Mouse (Mus musculus): ENCODE measurements around the gene C1qtnf6.

Gene C1qtnf6

DNA sequence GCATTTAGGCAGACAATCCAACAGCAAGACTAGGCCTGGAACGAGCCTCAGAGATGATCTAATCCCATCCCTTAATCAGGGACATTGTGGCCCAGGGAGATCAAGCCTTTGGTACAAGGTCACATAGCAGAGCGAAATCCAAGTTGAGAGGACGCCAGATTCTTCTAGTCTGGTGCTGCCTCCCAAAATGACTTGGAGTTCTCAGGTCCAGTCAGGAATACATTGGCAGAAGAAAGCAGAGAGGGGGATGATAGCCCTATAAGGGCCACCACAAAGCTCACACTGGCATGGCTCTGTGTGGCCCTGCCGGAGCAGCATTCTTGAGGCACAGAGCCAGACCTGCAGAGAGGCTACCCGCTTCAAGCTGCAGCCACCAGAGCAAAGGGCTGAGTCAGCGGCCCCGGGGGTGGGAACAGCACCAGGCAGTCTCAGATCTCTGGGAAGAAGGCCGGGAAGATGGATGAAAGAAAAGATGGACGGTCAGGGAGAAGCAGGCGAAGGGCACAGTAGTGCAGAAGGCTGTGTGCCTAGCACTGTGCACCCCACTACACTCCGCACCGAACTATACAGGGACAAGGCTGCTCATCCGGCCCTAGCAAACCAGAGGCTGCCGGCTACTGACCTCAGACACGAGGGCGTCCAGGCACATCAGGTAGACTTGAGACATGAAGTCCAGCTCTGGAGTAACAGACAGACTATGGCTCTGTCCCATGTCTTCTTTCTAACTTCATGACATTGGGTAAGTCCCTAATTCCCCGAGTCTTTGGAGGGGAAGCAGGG, at the start of gene C1qtnf6:
Gene C1qtnf6 (minus strand): TSS at position 746 of the 780 bp plus-strand sequence.
- DNase-seq: peak; percentile 99

DNA sequence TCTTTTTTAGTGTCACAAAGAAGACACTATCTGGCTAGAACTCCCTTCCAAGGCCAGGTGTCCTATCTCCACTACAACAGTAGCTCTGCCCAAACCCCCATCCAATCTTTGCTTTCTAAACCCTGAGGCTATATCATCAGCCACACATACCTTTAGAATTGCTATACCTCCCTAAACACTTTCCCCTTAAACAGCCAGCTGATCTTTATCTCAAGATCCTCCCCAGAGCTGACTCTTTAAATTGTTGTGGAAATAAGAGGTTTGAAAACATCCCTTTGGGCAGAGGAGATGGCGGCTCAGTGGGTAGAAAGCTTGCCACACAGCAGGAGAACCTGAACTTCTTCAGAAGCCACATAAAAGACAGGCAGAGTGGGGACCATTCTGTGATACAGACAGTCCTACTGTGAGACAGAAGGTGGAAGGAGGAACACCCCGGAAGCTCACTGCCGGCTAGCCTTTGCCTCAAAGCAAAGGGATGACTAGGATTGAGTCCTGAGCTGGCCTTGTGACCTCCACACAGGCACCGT, 45.1 kb upstream of the C1qtnf6 start:
- no peak for DNase-seq

DNA sequence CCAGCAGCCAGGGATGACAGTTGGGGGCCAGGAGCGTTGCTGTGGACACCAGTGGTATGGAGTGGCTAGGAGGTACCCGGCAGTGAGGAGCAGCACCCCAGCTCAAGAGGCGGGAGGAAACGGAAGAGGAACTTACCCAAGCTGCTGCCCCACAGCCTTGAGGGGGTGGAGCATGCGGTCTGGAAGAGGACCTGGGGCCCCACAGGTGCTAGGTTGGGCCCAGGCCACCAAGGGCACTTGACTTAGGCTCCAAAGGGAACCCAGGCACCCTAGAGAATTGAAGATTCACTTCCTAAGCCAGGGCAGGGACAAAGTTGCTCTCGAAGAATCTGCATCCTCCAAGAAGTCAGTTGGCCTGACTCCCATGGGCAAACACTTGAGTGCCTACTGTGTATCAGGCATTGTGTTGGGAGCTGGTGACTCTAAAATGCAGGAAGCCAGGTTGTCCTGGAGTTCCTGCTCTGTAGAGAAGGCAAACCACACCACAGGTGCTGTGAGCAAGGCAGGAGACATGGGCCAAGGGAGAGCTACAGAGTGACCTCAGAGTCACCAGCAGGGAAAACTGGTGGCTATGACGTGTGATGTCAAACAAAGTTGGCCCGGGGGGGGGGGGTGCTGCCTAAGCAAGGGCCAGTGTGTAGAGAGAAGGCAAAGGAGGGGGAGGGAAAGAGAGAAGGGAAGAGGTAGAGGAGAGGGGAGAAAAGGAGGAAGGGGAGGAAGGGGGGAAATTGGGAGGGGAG, 41.6 kb upstream of the C1qtnf6 start, which contains the start of gene Rac2:
Gene Rac2 (minus strand): TSS at position 126 of the 740 bp plus-strand sequence.
- DNase-seq: peak; percentile 97

DNA sequence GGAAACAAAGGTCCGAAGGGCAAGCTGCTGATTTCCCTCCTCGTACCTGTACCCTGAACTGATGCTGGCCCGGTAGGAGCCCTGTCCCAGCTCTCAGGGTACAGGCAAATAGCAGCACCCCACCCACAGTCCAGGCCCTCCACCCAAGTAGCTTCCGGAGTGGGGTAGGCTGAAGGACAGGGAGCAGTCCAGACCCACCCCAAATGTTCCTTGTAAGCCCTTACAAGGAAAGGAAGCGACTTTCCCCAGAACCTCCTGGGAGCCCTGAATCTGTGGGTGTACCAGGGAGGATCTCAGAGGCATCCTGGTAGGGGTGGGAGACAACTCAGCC, 41.0 kb upstream of the C1qtnf6 start:
- no peak for DNase-seq

DNA sequence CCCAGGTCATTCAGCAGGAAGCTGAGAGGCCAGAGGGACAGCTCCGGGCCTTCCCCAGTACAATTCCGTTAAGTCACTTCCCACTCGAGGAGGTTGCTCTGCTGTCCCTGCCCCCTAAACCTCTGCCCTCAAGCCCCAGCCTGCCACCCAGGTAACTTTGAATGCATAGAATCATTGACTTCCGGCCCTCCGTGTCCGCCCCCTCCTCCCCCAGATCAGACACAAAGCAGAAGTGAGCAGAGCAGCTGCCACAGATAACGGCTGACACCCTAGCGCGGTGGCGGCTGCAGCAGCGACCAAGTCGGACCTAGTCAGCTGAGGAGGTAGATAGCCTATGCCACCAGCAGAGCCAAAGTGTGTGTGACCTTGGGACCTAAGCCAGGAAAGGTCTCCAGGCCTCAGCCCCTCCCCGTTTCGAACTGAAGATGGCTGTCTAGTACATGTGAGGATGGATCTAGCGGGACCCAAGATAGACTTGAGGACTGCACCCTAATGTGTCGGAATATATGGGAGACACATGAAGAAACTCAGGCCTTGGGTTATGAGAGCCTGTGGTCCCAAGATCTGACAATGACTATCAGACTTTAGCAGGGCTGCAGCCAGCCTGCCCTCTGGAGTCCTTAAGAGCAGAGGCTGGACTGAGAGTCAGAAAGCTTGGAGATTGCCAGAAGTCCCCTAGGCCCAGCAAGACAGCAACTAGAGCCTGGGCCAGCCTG, 40.5 kb upstream of the C1qtnf6 start:
- DNase-seq: peak; percentile 95

DNA sequence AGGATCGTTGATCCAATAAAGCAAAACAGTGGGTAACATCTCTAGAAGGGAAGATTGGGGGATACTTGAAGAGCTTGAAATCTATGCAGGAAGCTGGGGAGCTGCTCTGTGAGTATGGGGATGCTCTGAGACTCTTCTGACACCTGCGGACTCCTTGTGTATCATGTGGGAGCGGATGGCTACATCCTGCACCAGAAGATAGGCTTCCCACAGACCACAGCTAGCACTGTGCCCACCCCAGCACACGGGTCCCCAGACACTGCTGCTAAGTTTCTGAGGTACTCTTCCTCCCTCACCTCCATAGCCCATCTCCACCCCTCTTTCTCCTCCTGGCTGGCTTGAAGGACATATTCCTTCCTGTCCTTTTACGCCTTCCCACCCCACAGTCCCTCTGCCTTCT, 39.0 kb upstream of the C1qtnf6 start:
- DNase-seq: no peak

DNA sequence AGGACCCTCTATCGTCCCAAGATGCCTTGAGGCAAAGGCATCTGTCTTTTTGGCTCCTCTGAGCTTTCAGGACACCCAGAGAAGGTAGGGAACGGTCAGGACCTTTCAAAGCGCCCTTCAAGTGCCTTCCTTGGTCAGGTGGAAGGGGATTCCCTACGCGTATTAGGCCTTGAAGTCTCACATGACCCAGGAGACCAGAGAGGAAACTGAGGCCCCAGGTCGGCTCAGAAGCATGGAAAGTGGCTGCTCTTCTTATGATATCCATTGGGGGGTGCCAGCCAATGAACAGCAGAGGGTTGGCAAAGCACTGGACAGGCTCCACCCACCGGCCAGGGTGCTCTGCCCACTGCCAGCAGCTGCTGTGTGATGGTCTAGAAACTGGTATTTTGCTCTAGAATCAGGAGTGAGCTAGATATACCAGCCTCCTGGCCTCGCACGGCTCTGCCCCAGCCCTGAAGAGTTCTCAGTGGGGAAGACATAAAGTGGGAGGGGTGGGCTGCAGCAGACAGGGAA, 36.4 kb upstream of the C1qtnf6 start:
- no peak for DNase-seq

DNA sequence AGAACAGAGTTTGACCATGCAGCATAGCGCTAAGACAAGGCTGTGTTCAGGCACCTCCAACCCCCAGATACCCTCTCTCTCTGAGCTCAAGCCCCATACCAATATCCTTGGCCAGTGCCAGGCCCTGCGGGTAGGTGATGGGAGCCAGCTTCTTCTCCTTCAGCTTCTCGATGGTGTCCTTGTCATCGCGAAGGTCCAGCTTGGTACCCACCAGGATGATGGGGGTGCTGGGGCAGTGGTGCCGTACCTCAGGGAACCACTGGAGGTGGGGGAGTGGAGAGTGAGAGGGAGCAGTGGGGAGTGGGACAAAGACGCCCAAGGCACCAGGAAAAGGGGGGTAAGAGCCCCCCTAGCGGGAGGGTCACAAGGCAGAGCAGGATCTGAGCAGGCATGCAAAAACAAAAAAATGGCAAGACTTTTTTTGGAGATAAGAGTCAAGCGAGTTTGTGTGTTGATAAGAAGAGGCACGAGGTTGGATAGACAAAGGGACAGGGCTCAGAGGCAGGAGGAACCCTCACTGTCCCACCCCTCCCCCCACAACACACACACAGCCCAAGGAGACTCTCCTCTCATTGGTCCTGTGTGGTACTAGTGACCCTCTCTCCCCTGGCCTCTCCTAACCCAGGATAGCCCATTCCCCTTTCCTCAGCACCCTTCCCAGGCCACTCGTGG, 33.7 kb upstream of the C1qtnf6 start:
- DNase-seq: no peak

DNA sequence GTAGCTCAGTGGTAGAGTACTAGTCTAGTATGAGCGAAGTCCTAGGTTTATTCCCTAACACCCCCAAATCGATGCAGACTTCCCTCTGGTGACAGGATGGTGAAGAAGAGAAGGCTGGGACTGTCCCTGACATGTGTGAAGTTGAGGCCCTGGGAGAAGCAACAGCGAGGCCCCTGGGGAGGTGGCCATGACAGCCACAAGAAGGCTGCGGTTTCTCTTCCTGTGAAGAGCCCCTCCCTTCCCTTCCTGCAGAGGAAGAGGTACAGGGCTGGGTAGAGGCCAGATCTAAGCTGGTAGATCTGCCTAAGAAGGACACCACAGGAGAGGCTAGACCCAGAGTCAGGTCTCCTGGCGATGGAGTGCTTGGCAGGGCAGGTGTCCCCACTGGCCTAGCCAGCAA, 32.7 kb upstream of the C1qtnf6 start:
- peak; percentile 91 for DNase-seq

DNA sequence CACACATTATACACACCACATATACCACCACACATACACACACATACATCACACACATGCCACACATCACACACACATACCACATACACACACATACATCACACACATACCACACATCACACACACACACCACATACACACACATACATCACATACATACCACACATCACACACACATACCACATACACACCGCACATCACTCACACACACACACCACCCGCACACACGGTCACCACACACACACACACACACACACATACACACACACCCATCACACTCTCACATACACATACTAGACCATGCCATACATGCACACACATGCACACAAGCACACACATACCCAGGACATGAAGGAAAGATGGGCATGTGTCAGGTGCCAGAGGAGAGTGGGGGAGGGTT, 32.1 kb upstream of the C1qtnf6 start:
- DNase-seq: no peak

DNA sequence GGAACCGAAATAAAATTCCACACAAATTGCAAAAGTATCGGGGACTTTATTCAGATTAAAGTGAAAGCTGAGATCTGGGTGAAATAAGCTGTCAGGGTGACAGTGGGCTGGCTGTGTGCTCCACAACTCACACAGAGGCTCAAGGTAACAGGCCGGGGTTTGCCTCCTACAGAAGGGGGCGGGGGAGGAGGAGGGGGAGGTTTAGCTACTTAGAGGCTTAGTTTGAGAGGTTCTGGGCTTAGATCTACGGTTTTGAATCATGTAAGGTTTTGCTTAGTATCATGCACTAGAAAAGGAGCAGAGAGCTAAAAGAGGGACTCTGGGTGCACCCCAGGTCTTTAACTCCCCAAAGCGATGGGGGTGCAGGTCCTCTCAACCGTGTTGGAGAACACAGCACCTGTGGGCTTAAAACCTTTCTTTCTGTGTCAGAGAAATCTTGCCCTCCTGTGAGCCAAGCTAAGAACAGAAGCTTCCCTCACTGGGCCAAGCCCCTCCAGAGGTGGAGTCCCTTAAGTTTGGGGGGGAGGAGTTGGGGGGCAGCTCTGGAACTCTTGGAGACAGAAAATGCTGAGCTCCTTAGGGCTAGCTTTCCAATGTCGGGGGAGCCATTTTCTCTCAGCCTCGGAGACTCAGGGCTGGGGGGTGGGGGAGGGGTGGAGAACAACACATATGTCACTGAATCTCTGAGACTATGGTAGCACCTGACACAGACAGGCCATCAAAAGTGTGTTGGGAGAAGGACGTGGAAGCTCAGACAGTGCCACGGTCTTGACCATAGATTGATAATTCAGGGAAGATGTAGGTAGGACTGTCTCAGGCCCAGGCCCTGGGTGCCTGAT, 28.1 kb upstream of the C1qtnf6 start:
- no peak for DNase-seq

DNA sequence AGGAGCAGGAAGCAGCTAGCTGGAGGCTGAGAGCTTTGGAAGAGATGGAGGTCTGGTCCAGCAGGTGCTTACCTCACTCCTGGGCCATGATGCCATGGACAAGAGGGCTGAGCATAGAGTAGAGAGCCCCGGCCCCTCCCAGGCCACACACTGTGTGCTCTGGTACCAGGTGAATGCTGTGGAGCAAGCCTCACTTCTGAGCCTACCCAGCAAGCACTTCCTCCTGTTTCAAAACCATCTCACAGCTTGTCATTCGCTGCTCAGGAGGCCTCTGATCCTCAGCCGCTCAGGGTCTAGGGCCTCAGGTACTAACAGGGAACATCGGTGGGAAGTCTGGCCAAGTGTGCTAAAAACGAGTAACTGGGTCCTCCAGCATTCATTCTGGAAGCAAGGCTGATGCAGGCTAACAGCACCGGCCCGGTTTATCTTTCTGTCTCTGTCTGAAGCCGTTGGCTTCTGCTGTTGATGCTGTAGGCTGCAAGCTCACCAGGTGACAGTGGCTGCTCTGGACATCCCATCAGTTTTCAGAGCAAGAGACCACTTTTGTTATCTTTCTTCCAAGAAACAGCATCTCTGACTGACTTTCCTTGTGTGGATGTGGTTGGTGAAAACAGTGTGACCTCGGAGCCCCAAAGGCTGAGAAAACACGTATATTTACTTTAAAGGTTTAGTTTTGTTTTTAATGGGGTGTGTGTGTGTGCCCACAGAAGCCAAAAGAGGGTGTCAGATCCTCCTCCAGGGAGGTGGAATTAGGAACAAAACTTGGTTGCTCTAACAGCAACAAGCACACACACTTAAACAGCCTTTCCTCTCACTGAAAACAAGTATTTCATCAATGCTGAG, 26.7 kb upstream of the C1qtnf6 start:
- no peak for DNase-seq

DNA sequence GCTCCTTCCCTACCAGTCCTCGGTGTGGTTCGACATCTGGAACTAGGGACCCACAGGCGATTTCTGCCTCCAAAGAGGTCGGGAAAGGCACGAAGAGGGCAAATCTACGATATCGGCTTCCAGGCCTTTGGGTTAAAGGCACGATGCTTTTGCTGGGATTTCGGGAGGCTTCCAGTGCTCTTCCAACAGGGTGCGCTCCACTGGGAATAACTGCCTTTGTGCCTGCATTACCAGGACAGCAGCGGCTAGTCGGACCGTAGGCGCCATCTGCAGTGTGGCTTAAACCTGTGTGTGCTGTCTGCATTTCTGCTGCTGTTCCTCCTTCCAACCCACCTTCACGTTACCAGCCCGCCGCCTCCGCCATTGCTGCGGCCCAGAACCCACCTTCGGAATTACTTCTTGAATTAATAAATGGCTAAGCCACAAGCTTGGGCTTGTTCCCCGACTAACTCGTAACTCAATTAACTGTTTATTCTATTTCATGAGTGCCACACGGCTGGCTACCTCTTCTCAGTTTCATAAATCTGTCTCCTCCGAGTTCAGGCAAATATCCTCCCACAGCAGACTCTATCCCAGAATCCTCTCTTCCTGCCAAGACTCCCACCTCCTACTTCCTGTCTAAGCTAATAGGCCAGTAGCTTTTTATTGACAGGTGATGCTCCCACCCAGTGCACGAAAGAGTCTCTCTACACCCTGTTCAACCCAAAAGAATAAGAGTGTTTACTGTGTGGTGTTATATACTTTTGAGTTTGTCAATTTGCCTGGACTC, 23.5 kb upstream of the C1qtnf6 start:
- DNase-seq: no peak

DNA sequence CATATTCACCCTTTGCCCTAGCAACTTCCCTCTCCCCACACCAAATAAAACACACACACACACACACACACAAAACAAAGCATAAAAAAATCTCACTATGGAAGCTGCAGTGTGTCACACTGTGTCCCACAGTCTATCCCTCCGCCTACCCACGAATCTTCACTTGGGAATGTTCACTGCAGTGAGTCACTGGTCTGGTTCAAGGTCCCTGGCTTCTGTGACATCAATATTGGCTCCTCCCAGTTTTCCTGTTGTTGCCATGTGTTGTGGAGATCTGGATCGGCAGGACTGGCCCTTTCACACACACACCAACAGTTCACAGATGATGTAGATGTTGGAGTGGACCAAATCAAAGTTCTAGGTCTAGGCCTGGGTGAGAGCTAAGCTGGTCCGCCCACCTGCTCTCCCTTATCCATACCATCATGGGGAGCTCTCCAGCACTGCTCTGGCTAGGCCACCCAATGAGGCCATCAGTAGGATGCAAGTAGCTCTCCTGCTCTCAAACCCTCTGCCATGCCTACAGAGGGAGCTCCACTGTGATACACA, 18.0 kb upstream of the C1qtnf6 start:
- no peak for DNase-seq

DNA sequence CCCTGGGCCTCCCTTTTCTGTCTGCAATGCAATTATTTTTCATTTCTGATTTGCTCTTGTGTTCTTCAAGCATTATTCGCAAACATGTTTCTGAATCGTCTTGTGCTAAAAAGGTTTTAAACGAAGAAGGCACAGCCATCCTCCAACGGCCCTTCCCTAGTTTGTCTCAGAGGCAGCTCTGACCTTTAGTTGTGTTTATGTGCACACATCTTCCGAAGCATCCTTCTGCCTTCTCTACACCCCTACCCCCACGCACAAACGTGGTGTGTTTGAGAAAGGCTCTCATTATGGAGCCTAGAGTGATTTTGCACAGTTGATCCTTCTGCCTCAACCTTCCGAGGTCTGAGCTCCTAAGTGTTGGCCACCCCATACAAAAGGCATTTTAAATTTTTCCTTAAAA, 17.5 kb upstream of the C1qtnf6 start:
- no peak for DNase-seq

DNA sequence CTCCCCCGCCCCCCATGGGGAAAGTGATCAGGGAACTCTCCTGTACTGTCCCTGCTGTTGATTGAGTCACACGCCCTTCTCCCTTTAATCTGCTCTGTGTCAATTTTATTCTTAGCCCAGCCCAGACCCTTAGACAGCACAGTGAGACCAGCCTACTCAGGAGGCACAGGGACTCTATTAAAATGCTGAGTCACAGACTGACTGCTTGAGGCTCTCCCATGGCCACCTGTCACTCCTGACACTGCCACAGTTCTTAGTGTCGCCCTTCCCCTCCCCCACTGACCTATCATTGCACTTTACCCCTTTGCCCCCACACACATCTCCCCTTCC, 17.1 kb upstream of the C1qtnf6 start:
- no peak for DNase-seq

DNA sequence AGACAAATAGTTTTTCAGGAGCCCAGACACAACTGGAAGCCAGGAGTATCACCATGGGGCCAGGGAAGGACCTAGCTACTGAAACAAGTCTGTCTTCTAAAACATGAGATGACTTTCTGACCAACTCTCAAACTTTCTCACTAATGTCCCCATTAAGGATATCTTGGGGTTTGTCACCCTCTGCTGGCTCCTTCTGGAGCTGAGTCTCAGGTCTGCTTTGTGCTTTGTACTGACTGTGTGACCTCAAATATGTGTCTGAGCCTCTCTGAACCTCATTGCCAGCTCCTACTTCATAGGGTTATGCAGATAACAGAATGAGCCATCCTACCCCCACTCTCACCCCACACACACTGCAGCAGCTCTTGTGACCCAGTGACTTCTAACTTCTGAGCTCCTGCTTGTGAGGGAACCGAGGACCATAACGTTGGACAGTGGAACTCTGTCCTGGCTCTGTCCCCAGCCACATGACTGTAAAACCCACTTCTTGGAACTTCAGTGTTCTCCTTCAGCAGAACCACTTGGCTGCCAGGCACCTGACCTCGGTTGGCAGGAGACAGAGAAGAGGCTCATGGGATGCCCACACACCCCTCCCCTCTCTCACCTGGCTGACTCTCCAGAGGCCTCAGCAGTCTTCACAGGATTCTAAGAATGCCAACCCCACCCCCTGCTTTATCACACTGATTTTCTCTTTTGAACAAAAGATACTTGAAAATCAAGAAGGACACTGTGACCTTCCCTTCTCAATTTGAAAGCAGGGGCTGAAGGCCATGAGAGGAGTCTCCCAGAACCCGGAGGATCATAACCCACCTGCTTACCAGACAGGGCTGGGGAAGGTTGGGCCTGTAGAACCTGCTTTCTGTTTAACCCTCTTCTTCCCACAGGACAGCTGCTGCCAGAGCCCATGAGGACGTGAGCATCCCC, 16.5 kb upstream of the C1qtnf6 start:
- peak; percentile 94 for DNase-seq

DNA sequence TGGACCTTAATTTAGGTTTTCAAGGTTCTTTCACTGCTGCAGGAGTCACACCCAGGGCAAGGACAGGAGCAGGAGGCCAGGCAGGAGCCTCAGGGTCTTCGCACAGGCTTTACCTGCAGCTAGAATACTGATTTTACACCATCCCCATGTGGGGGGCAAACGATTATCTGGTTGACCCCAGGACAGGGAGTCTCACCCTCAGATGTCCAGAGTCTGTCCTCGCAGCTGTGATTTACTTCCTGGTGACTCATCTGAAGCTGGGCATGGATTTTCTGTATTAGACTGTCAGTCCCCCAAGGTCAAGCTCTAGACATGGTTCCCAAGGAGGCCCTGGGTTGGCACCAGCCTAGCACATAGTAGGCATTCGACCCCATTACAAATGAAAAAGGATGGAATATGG, 14.8 kb upstream of the C1qtnf6 start:
- no peak for DNase-seq

DNA sequence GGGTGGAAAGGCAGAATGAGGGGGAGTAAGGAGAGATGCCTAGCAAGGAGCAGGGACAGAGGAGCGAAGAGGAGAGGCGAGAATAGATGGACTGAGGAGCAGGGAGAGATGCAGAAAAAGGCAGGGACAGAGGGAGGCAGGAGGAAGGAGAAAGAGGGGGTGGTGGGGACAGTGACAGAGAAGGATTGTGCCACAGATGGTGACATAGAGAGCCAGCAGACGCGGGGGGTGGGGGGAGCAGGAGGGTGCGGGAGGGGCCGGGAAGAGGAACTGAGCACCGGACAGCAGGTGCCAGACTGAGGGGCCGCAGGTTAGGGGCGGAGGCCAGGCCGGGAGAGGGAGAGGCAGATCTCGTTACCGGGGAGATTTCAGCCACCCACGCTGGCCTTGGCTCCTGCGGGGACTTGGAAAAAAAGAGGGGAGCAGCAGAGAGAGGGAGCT, 13.4 kb upstream of the C1qtnf6 start, which contains the start of gene Sstr3:
Gene Sstr3 (minus strand): TSS at position 125 of the 441 bp plus-strand sequence.
- DNase-seq: no peak
